Mouse (Mus musculus): ENCODE data around the gene Zfp454. TPM values are rescaled to one million over a fixed set of nuclear protein-coding genes. Genes with fewer than 3 reads are reported as not detected.

The Zfp454 gene
- polyA plus RNA-seq, 1 experiment from 2014 or later = 14.8 TPM

DNA sequence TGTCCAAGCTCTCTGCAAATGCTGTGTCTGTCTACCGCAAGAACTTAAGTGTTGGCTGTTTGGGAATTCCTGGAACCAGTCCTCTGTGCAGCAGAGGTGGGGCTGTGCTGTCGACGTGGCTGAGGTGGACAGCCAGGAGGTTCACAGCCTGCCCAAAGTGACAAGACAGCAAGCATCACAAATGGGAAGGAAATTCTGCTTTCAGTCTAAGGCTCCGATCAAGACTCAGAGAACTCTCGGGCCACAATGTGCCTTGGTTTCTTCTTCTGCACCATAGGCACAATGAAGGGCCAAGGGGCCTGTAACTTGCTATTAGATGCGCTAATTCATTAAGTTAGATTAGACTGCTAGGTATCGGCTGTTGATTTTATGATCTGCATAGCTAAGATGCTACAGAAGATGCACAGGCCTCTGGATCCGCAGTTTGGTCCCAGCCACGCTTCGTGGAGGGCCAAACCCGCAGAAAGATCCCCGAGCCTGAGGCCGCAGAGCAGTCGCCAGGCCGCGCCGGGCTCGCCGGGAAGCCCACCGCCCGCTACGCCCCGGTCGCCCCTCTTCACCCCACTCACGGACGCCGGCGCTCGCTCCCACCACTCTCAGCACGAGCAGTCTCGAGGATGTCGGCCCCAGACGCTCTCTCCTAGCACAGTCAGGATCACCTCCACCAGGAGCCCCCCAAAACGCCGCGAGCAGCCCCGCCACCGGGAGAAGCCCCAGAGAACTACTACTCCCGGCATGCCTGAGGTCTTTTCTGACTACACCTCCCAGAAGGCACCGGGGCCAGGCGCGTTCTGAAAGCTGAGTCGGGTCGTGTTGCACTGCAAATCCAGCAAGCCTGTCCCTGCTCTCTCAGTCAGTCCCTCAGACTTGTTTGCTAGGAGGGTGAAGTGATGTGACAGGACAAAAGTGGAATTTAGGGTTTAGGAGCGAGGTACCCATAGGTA lies 60.2 kb downstream of the Zfp454 start, which contains the start of gene Zfp354c:
Zfp354c (minus strand) TSS at position 715 of the 944 bp plus-strand sequence.
- peak within 1 kb of the TSS; percentile 85 for H3K4me3 ChIP-seq (replicated peaks)
- H3K36me3 ChIP-seq (replicated peaks) = peaks cover 33% of the 10 kb centered on the region
- H3K4me2 ChIP-seq = peak within 1 kb of the TSS; percentile 86
- peak within 1 kb of the TSS; percentile 86 for H3K9ac ChIP-seq
- H3K27ac ChIP-seq = 0 out of 2 replicates have a peak within 1 kb of the TSS, but pooled peaks have one; percentile 46
- 1% methylated on average over 45 of the region's 45 CpGs for WGBS
- no peaks in the 10 kb centered on the region for H3K9me3 ChIP-seq
- peak; percentile 97 for ATAC-seq (ENCODE audit: low FRiP score)
- no peaks in the 10 kb centered on the region for H3K27me3 ChIP-seq
- H3K4me1 ChIP-seq = peaks cover 10% of the 10 kb centered on the region

DNA sequence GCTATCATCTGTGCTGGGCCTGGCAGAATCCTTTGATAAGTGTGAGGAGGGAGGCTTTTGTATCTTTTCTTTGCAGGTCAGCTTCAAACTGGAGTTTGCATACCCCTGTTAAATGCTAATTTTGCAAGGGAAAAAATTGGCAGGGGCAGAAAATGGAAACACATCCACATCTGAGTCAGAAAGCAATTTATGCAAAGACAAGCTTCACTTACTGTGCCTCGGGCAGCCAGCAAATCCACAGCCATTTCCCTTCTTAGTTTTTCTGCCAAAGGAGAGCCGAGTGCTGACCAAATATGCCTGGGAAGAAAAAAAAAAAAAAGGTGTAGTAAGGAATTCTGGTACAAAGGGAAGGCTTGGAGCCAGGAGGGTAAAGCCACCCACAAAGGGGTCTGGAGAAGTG lies 61.2 kb downstream of the Zfp454 start:
- ATAC-seq (ENCODE audit: low FRiP score) = no peak
- 58% methylated on average over 2 of the region's 2 CpGs for WGBS
- H3K36me3 ChIP-seq (replicated peaks) = peaks cover 43% of the 10 kb centered on the region
- peak overlapping the region; percentile 85 for H3K4me3 ChIP-seq (replicated peaks)
- H3K4me2 ChIP-seq = peak overlapping the region; percentile 86
- H3K9me3 ChIP-seq = no peaks in the 10 kb centered on the region
- no peak overlapping the region for H3K27ac ChIP-seq
- H3K9ac ChIP-seq = peak overlapping the region; percentile 86
- peaks cover 10% of the 10 kb centered on the region for H3K4me1 ChIP-seq
- no peaks in the 10 kb centered on the region for H3K27me3 ChIP-seq

Other genes starting within 250 kb of the Zfp454 start
- 49.6 and 55.9 TPM in 2 replicates for gene Zfp354c, start 59.9 kb downstream of the Zfp454 start, polyA plus RNA-seq (2016; fragmentation: Nextera tagmentation; extraction: Ambion mirVana)
- gene Zfp879, start 46.1 kb downstream of the Zfp454 start, polyA plus RNA-seq (2016; fragmentation: Nextera tagmentation; extraction: Ambion mirVana) = 1.3 TPM in 2 replicates
- gene Grm6, start 37.0 kb downstream of the Zfp454 start, polyA plus RNA-seq (2016; fragmentation: Nextera tagmentation; extraction: Ambion mirVana) = not detected in 2 replicates
- gene Zfp2, start 28.5 kb upstream of the Zfp454 start, polyA plus RNA-seq (2016; fragmentation: Nextera tagmentation; extraction: Ambion mirVana) = 34.8 and 42.0 TPM in 2 replicates
- gene Zfp354b, start 44.0 kb upstream of the Zfp454 start, polyA plus RNA-seq (2016; fragmentation: Nextera tagmentation; extraction: Ambion mirVana) = 1.7 and 2.2 TPM in 2 replicates
- gene 4933414I15Rik, start 56.1 kb upstream of the Zfp454 start, polyA plus RNA-seq (2016; fragmentation: Nextera tagmentation; extraction: Ambion mirVana) = not detected in 2 replicates
- gene Prop1, start 66.1 kb upstream of the Zfp454 start, polyA plus RNA-seq (2016; fragmentation: Nextera tagmentation; extraction: Ambion mirVana) = not detected in 2 replicates
- gene Olfr1378, start 78.9 kb upstream of the Zfp454 start, polyA plus RNA-seq (2016; fragmentation: Nextera tagmentation; extraction: Ambion mirVana) = not detected in 2 replicates
- gene Olfr1377, start 94.3 kb upstream of the Zfp454 start, polyA plus RNA-seq (2016; fragmentation: Nextera tagmentation; extraction: Ambion mirVana) = 0.09 TPM in 1 of 2 replicates, not detected in the other
- gene Olfr51, start 115.9 kb upstream of the Zfp454 start, polyA plus RNA-seq (2016; fragmentation: Nextera tagmentation; extraction: Ambion mirVana) = not detected in 2 replicates
- gene Olfr54, start 126.6 kb upstream of the Zfp454 start, polyA plus RNA-seq (2016; fragmentation: Nextera tagmentation; extraction: Ambion mirVana) = not detected in 2 replicates
- not detected in 2 replicates for gene Olfr1375, start 160.5 kb upstream of the Zfp454 start, polyA plus RNA-seq (2016; fragmentation: Nextera tagmentation; extraction: Ambion mirVana)
- 8.7 and 9.5 TPM in 2 replicates for gene Zfp354a, start 171.6 kb upstream of the Zfp454 start, polyA plus RNA-seq (2016; fragmentation: Nextera tagmentation; extraction: Ambion mirVana)